4 mouse cellular contexts compared by ENCODE assay signal in the genomic region with DNA sequence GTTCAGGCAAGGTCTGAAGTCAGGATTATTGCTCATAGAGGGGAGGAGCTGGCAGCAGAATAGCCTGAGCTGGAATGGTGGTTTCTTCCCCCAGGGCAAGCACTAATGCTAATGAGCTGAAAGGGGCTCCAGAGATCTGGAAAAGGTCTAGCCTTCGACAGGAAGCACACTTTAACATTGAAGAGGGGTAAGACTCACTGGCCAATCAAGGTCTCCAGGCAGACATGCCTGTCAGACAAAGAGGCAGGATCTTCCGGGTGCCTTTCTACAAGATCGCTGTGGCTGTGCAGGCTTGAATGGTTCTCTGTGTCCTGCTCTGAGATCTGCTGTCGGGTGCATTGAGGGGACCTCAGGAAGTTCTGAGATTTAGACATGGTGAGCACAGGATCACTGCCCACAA.
DNase-seq lines count a peak whose midpoint lies in the region.
"Not testable (repeated sequence)": the region's sequence is repeated elsewhere in the genome, so short reads cannot be mapped to it uniquely, and the experiment has no call there.

No protein-coding gene starts in this region.

- H3K9ac ChIP-seq in ES-E14 (ENCODE audit: insufficient read depth, low read depth, low read length, poor library complexity, severe bottlenecking), result not testable (repeated sequence)

- not testable (repeated sequence) for H3K27ac ChIP-seq in ES-E14 (ENCODE audit: insufficient read depth, low read depth, low read length, poor library complexity, severe bottlenecking)

- DNase-seq in ES-CJ7 (ENCODE audit: low read depth, low spot score) (peak; percentile 64), ES-E14 (ENCODE audit: low read depth, low spot score) (peak; percentile 8), R1 (ENCODE audit: low read depth, low spot score) (peak; percentile 90), ZHBTc4 (ENCODE audit: low read depth, low spot score) (peak; percentile 70)

- not testable (repeated sequence) for H3K9me3 ChIP-seq in ES-E14 (ENCODE audit: control insufficient read depth, insufficient read depth, low read depth, low read length)

- H3K4me1 ChIP-seq in ES-E14 (ENCODE audit: control insufficient read depth in 2 of 2, insufficient read depth in 2 of 2, low read length in 2 of 2, poor library complexity in 1 of 2), result not testable (repeated sequence)

- in situ Hi-C loops in ES-E14 (cut with MboI; ENCODE audit: low sequenced_read_pairs in 2 of 2, unreplicated experiment in 2 of 2), result not testable (repeated sequence)

- H3K36me3 ChIP-seq in ES-E14 (ENCODE audit: control insufficient read depth, insufficient read depth, low read length, poor library complexity, severe bottlenecking), result not testable (repeated sequence)

- not testable (repeated sequence) for H3K4me3 ChIP-seq in ES-E14 (ENCODE audit: insufficient read depth in 1 of 2, low read depth in 1 of 2, low read length in 2 of 2, poor library complexity in 1 of 2, severe bottlenecking in 1 of 2)

Comparison
In these comparisons a context has a peak if more than half of its experiments do, and no peak if none do; other contexts are left out.
1. DNase-seq: peak in every context shown above with its lines; median percentile 90 in R1; 70 in ZHBTc4; 64 in ES-CJ7; 8 in ES-E14.